Mouse (Mus musculus): ENCODE results near the gene Irf4.

Irf4 gene

GRCm38 (mm10) chr13:30765906-30766305, 16.9 kb downstream of the Irf4 start:
- DNase-seq: no peak

DNA sequence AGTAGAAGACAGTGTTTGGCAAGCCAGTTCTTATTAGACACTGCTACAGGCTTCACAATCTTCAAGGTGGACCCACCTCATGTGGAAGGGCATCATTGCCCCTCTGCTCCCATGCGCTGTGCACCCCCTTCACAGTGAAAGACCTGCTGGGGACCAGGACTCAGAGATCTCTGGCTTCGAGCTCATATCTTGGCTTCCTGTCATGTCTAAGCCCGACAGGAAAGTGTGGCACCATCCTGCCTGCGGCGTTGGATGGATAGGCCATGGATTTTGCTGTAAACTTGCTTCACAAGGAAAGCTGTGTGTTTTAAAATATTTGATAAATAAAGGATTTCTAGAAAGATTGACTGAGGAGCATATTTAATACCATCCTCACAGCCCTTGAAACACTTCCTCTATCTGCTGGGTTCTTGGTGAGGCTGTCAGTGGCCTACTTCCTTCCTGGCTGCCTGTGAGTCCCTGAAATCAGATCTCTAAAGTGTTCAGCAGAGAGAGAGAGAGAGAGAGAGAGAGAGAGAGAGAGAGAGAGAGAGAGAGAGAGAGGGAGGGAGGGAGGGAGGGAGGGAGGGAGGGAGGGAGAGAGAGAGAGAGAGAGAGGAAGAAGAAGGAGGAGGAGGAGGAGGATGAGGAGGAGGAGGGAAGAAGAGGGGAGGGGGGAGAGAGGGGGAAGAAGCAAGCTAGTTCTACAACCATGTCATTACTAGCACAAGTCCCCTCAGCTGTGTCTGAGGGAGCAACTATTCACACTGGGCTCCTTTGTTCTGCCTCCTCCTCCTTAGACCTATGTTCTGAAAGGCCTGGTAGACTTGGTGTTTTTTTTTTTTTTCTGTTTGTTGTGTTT, 17.8 kb downstream of the Irf4 start:
- no peak for DNase-seq

DNA sequence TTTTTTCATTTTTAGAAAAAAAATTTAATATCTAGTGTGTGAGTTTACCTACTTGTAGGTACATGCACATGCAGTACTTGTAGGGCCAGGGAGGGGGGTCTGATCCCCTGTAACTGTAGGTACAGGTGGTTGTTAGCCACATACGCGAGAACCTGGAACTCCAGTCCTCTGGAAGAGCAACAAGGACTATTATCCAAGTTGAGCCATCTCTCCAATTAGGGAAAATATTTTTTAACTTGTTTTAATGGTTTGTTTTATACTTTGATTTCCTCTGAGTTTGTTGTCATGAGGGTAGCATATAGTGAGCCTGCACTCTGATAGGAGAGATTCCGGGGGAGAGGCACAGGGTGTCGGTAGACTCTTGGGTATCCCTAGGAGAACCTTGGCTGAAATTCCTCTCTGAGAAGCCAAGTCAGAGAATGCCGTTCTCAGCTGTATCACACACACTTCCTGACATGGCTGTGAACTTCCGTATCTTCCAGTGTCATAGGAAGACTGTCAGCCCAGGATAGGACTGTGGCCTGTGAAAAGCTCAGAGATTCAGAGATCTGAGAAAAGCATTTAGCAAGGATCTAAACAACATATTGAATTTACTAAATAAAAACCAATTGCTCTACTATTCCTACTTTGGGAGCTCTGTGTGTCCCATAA, 18.6 kb downstream of the Irf4 start:
- DNase-seq: no peak

DNA sequence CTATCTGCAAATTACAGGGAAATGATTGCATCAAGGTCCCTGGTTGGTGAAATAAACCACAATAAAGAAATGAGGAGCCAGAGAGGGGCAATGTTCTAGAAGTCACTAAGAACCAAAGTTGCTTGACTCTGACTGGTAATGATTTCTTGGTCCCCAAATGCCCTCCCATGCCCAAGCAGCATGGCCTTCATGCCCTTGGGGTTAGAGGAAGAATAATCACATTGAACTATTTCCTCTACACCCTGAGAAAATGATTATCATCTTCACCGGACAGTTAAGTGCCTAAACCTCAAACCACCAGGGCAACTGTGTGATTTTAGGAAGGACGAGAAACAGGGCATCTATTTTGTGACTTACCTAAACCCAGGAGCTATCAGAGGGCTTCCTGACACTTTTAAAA, 27.0 kb downstream of the Irf4 start:
- DNase-seq: no peak

- no peak for DNase-seq
Measured at GRCm38 (mm10) chr13:30777678-30778179, 28.7 kb downstream of the Irf4 start.

DNA sequence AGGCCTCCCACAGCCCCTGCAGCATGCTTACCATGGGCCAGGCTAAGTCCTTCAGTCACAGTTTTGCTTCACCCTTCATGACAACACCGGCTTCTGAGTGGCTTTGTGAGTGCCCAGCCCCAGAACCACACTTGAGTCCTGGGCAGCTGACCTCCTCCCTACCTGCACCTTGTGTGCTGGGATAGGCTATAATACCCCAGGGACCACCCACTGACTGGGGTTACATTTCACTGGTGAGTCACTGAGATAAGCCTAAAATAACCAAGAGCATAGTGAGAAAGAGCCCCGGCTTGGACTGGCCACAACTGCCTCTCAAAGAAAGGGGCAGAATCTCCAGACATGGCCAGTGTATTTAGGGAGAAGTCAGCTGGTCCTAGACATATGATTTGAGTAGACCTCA, 32.9 kb downstream of the Irf4 start:
- DNase-seq: no peak

- no peak for DNase-seq
Measured at GRCm38 (mm10) chr13:30782419-30782818, 33.4 kb downstream of the Irf4 start.

DNA sequence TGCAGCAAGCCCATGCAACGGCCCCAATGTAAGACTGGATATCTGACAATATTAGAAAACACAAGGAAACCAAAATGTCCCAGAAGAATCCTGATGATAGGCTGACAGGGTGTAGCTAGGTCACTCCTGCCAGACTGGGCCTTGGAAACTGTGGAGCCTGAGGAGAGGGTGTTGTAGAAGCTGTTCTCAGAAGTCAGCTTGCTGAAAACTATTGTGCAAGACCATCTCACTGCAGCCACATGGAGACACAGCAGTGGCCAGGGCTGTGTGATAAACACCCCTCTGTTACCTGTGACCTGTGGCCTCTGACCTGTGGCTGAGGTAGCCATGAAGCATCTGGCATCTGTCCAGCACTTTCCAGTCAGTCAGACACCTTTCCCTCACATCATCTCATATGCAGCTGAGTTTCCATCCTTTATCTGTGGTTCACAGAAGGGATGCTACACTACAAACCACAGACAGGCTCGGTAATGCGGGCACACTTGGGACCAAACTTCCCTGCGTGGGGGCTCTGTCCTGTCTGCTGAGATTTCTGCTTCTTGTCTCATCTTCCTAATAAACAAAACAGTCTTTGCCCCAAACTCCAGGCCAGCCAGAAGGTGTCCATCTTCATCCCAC, 36.5 kb downstream of the Irf4 start:
- no peak for DNase-seq

GRCm38 (mm10) chr13:30786235-30787035, 37.4 kb downstream of the Irf4 start:
- DNase-seq: no peak

DNA sequence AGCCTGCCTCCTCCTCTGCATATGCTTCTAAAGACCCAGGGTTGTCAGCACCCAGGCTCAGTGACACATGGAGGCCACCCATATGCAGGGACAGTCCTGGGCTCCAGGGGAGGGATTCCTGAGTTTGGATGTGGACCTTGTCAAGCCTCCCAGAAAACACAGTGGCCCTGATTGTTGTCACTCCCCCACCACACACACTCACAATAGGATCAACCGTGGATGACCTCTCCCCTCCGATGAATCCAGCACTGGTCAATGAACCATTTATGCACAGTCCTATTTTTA, 38.0 kb downstream of the Irf4 start:
- DNase-seq: no peak

DNA sequence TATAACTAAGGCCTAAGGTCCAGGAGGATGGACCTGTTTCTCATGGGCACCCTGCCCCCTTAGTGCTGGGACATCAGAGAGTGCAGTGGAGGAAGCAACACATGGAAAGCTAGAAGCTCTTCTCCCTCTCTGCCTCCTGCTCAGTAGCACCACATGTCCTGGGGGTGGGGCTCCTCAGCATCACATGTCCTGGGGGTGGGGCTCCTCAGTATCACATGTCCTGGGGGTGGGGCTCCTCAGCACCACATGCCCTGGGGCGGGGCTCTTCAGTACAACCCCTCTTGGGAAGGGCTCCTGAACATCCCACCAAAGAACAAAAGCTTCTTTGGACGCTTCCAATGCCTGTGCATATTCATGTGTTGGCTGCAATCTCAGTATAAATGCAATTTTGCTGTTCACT, 38.5 kb downstream of the Irf4 start:
- DNase-seq: no peak

DNA sequence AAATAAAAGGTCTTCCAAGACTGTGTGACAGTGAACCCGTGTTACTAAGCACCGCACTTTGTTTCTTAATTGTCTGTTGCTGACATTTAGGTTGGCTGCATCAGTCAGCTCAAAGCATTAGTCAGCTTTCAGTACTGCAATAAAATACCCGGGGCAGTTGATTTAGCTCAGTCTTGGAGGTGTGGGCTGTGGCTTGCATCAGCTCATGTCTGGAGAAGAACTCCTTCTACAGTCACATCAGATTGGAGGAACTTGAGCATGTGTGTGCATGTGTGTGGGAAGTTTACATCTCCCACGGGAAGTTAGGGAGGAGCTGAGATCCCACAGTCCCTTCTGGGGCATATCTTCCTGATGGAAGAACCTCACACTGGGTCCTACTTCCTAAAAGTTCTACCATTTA, 38.9 kb downstream of the Irf4 start:
- DNase-seq: no peak

DNA sequence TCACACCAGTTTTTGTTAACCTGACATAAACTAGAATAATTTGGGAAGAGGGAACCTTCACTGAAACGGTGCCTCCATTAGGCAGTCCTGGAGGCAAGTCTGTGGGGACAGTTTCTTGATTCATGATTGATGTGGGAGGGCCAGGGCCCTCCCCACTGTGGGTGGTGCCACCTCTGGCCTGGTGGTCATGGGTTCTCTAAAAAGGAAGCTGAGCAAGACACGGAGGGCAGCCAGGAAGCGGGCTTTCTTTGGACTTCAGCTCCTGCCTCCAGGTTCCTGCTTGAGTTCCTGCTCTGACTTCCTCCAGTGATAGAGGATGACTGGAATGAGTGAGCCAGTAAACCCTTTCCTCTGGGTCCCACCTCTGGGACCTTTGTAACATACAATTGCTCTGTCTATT, 39.4 kb downstream of the Irf4 start:
- DNase-seq: no peak

DNA sequence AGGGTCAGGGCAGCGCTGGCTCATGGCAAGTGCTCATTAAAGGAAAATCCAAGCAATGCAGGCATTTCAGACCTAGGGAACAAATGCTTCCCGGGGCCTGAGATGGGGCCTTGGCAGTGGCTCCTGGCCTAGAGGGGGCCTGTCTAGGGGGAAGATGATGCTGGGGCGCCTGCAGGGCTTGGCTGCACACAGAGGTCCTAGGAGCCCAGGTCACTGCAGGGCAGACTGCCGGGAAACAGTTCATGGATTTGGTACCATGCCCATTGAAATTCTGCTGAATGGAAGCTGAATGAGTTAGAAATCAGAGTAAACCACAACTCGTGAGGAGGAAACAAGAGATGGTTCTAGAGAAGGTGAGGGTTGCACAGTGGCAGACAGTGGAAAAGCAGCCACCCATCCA, 41.0 kb downstream of the Irf4 start:
- DNase-seq: no peak

DNA sequence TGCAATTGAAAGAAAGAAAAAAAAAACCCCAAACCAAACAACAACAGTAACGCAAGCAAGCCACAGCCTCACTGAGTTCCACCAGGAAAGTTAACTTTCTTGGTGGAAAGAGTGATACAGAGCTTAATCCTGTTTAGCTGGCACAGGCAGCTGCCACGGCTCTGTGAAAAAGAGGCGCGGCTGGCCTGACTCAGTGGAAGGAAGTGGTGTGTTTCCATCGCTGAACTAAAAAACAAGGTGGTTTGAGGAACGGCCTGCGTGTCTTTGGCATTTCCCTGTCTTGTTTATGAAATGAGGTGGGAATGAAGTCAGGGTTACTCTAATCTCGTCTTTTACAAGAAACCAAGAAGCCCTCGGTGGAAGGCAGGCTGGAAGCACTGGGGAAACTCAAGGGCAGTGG, 43.3 kb downstream of the Irf4 start:
- no peak for DNase-seq

GRCm38 (mm10) chr13:30792741-30793140, 43.7 kb downstream of the Irf4 start:
- no peak for DNase-seq

DNA sequence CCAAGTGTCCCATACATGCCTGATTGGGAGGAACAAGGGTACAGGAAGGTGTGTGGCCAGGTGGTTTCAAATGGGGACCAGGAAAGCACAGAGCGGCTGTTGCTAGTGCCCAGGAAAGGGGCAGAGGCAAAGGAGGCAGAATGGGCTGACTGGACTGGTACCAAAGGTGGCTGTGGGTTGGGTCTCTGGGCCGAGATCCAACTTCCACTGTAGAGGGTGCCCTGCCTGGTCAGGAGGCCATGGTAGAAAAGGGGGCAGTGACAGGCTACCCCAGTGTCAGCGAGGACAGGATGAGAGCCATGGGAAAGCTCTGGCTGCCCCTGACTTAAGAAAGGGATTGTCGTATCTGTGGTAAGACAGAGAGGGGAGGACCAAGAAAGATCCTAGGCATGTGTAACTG, 44.2 kb downstream of the Irf4 start:
- no peak for DNase-seq

- no peak for DNase-seq
Measured at GRCm38 (mm10) chr13:30793616-30794015, 44.6 kb downstream of the Irf4 start.

- no peak for DNase-seq
Measured at GRCm38 (mm10) chr13:30795960-30796359, 46.9 kb downstream of the Irf4 start.

DNA sequence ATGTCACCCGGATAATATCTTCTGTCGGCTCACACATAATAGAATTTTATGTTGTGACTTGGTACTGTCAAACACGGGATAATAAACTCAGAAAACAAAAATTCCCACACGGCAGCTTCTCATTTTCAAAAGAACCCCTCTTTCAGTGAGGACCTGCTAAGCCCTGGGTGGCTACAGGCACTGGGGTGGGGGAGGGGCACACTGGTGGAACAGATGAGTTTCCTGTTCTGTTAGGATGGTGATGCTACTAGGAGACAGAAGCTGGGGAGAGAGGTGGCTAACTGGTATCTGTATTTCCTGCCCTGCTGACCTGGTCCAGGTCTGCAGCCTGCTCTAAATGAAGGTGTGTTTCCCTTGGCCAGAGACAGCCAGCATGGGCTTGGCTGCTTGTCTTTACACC, 52.9 kb downstream of the Irf4 start:
- DNase-seq: no peak

DNA sequence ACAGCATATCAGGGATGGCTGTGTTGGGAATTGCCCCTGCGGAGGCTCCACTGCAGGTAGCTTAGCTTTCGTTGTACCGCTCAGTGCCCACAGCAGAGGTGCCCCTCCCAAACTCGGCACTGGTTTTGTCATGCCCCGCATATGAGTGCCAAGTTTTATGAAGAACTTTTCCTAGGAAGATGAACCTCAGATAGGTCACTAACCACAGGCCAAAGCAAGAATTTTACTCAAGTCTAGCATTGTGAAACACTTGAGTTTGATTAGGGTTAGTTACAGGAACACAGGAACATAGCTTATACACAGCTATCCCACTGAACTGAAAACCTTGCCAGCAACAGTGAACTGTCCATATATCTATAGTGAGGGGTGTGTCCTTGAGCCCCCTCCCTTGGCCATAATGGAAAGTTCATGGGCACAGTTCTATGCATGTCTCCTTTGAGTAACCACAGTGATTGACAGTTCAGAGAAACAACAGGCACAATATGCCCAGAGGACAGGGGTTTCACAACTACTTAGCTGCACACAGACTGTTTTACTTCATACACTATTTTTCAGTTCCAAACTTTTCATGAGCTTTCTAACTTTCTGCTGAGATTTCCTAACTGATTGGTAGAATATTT, 53.4 kb downstream of the Irf4 start:
- no peak for DNase-seq

DNA sequence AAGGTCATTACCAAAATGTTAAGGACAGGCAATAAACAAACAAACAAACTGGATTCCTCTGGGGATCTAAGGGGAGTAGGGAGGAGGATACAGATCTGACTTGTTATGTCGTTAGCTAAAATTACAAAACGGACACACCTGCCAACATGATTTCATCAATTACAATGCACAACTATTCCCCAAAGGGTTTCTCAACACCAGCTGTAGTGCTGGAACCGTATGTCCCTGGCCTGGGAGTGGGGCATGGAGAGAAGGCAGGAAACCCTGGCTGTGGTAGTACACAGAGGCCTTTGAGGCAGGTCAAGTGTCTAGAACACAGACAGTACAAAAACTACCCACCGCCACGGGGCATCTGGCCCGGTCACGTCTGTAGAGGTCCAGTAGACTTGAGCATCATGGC, 60.2 kb downstream of the Irf4 start:
- DNase-seq: no peak

DNA sequence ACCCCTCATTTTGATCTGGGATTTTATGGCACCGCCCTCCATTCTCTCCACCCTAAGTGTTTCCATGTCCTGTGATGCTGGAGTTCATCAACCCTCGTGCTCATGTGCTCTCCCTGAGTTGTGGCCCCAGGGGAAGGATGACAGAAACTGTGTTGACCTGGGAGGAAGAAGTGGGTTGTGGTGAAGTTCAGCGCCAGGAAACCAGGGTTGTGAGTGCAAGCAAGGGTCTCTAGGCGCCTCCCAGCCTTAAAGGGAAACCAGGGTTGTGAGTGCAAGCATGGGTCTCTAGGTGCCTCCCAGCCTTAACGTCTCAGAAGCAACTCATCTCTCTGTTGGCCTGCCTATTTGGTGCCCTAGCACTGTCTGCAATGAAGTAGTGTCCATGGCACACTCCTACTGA, 64.4 kb downstream of the Irf4 start:
- no peak for DNase-seq

Measured in kidney, adult 11 months (tissue).